In genomic region chr1:26853802-26854201, GRCm38 (mm10) we compare ENCODE assay signal across 18 mouse cellular contexts.
"Had no signal": no experiment of that assay in that cellular context is flagged by ENCODE, and none has a peak within 500 bp of the region (broad histone marks: within the 10 kb centered on the region; RNA-seq: fewer than 3 reads in every experiment).

No protein-coding gene starts in this region.

- H3K9me3 ChIP-seq: limb, embryonic 12.5 days; limb, embryonic 15.5 days; midbrain, embryonic 13.5 days; stomach, embryonic 15.5 days had no signal

- H3K36me3 ChIP-seq: limb, embryonic 12.5 days; limb, embryonic 15.5 days; midbrain, embryonic 13.5 days; stomach, embryonic 15.5 days had no signal

- DNase-seq: kidney, postnatal 25 days; left cerebral cortex, postnatal 4 days; liver, postnatal 0 days; lung, embryonic 14.5 days; right cerebral cortex, postnatal 25 days; spleen, adult 18-20 months; thymus, adult 18-20 months; thymus, postnatal 36 days had no signal

- H3K4me3 ChIP-seq: layer of hippocampus, adult 2 months; limb, embryonic 12.5 days; limb, embryonic 15.5 days; midbrain, embryonic 13.5 days; stomach, embryonic 15.5 days had no signal

- H3K27ac ChIP-seq: kidney, postnatal 0 days; layer of hippocampus, adult 2 months; limb, embryonic 12.5 days; limb, embryonic 15.5 days; liver, embryonic 14.5 days; macrophage; midbrain, embryonic 13.5 days; stomach, embryonic 15.5 days had no signal

- ATAC-seq: liver, postnatal 0 days; lung, postnatal 0 days; midbrain, embryonic 13.5 days had no signal

- H3K27me3 ChIP-seq: limb, embryonic 12.5 days; limb, embryonic 15.5 days; midbrain, embryonic 13.5 days; stomach, embryonic 15.5 days had no signal

- H3K4me1 ChIP-seq: limb, embryonic 12.5 days; limb, embryonic 15.5 days; midbrain, embryonic 13.5 days; stomach, embryonic 15.5 days had no signal

- H3K4me2 ChIP-seq: limb, embryonic 12.5 days; limb, embryonic 15.5 days; liver, embryonic 11.5 days; lung, embryonic 14.5 days; midbrain, embryonic 13.5 days; stomach, embryonic 15.5 days had no signal

- H3K9ac ChIP-seq: limb, embryonic 12.5 days; limb, embryonic 15.5 days; liver, embryonic 14.5 days; liver, postnatal 0 days; lung, embryonic 14.5 days; midbrain, embryonic 13.5 days; stomach, embryonic 15.5 days had no signal
